Mouse (Mus musculus) monocyte, adult 2 months (primary cell): ENCODE results near the gene Gramd1b.

Experiments
- DNase-seq, 2 experiments: peaks; one replicate each; pipeline ENCODE4 v3.0.0; 2022; ENCODE audit warnings: low spot score in 2 of 2, low read depth in 1 of 2

Gramd1b gene

GRCm38 (mm10) chr9:40272822-40273221 is 258.4 kb downstream of the Gramd1b start:
- no peak for DNase-seq

- no peak for DNase-seq
Measured at GRCm38 (mm10) chr9:40271075-40271474, 260.1 kb downstream of the Gramd1b start.

- no peak for DNase-seq
Measured at GRCm38 (mm10) chr9:40269880-40270279, 261.3 kb downstream of the Gramd1b start.

- DNase-seq, result no peak
Measured at GRCm38 (mm10) chr9:40269103-40269861, 261.9 kb downstream of the Gramd1b start, which contains the start of gene Scn3b. Scn3b (plus strand) TSS chr9:40269217.

GRCm38 (mm10) chr9:40268748-40269102 is 262.5 kb downstream of the Gramd1b start:
- DNase-seq, result no peak

GRCm38 (mm10) chr9:40268040-40268747 is 263.0 kb downstream of the Gramd1b start:
- no peak for DNase-seq

- no peak for DNase-seq
Measured at GRCm38 (mm10) chr9:40263874-40264273, 267.3 kb downstream of the Gramd1b start.

GRCm38 (mm10) chr9:40252459-40252858 is 278.7 kb downstream of the Gramd1b start:
- DNase-seq, result no peak

GRCm38 (mm10) chr9:40249106-40249505 is 282.1 kb downstream of the Gramd1b start:
- DNase-seq, result no peak

- no peak for DNase-seq
Measured at GRCm38 (mm10) chr9:40246702-40247101, 284.5 kb downstream of the Gramd1b start.

- DNase-seq, result no peak
Measured at GRCm38 (mm10) chr9:40245974-40246665, 285.1 kb downstream of the Gramd1b start.

- no peak for DNase-seq
Measured at GRCm38 (mm10) chr9:40245466-40245865, 285.7 kb downstream of the Gramd1b start.
